Mouse (Mus musculus) Patski (cell line): Measurements from ENCODE around the gene Zmiz1. TPM values are rescaled to one million over a fixed set of nuclear protein-coding genes. Genes with fewer than 3 reads are reported as not detected.

Experiments used
- ATAC-seq: fragments of 100-300 bp; one replicate; pipeline ENCODE4 v1.8.0; 2021
- CTCF ChIA-PET: fragments of 350-600 bp; sonication (Branson Sonifier 250); formaldehyde crosslinking; loops from one replicate; lab custom pipeline; 2022; ENCODE audit warnings: inconsistent platforms; lab: Charles Lee
- POLR2A ChIA-PET: fragments of 350-600 bp; sonication (Branson Sonifier 250); formaldehyde crosslinking; loops from one replicate; lab custom pipeline; 2022; ENCODE audit warnings: antibody characterized with exemption, inconsistent platforms; lab: Charles Lee
- DNase-seq: peaks from one replicate; pipeline ENCODE4 v3.0.0-alpha.2; 2011; ENCODE audit warnings: low read depth, low spot score
- H3K27me3 ChIP-seq: fragments of 371-371 bp; one replicate; pipeline ENCODE4 v1.5.1; 2021
- CTCF ChIP-seq: fragments of 100-300 bp; IDR thresholded peaks from one replicate; pipeline ENCODE4 v1.5.1; 2021
- in situ Hi-C: fragments of 300-500 bp; cut with MboI; formaldehyde crosslinking; loops from 3 replicates; pipeline ENCODE4 v1.11.1; 2018; ENCODE audit warnings: low pct_unique_long_range_greater_than_20kb, mixed read lengths
- polyA plus RNA-seq: library from polyadenylated mRNA; unstranded; gene quantifications from one replicate; pipeline ENCODE4 v1.2.3, GENCODE M21; 2021

Zmiz1 gene
- polyA plus RNA-seq, 1 experiment from 2014 or later, result 55.2 TPM

- ChIA-PET POLR2A (interaction anchor here (0.5 to 1.4 kb wide), 2 partner anchors 15 to 479 kb away, joined by 3 to 4 read pairs; no protein-coding TSS in a partner anchor), CTCF (no interaction called here)
- DNase-seq (no peak), ATAC-seq (no peak)
- TF ChIP-seq CTCF, result no peak
- in situ Hi-C loops, result no loop called here
- no peaks in the 10 kb centered on the region for H3K27me3 ChIP-seq
These were observed 51.4 kb downstream of the Zmiz1 start for GRCm38 (mm10) chr14:25510362-25510761.

GRCm38 (mm10) chr14:25510987-25511386 is 52.0 kb downstream of the Zmiz1 start:
- in situ Hi-C loops, result no loop called here
- ATAC-seq, result no peak
- POLR2A ChIA-PET, result interaction anchor here (1.4 kb wide), 1 partner anchor 15 kb away, joined by 4 read pairs; no protein-coding TSS in a partner anchor

DNA sequence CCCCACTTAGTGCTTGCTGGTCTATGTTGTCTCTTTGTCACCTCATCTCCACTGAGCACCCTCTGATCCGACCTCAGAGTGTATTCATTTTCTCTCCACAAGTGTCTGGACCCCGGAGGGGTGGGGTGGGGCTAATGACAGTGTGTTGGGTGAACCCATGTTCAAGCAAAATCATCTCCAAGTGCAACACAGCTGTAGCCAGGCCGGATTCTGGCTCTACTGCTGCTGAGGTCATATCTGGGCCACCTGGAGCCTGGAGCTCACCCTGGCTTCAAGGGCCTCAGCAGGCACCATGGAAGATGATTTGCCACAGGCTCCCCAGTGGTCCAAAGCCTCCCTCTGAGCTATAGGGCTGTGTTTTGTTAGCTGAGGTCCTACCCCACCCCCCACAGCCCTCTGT is 52.6 kb downstream of the Zmiz1 start:
- H3K27me3 ChIP-seq, result no peaks in the 10 kb centered on the region
- TF ChIP-seq CTCF, result no peak
- CTCF ChIA-PET, result interaction anchor here (0.7 kb wide), 1 partner anchor 54 kb away, joined by 3 read pairs; no protein-coding TSS in a partner anchor
- no peak for DNase-seq
- POLR2A ChIA-PET, result interaction anchor here (1.4 kb wide), 1 partner anchor 16 kb away, joined by 4 read pairs; no protein-coding TSS in a partner anchor
- in situ Hi-C loops, result no loop called here
- ATAC-seq, result no peak

More at GRCm38 (mm10) chr14:25510987-25511386, 52.0 kb downstream of the Zmiz1 start:
- no peak for DNase-seq
- no peak for TF ChIP-seq CTCF
- H3K27me3 ChIP-seq, result no peaks in the 10 kb centered on the region
- CTCF ChIA-PET, result no interaction called here

- DNase-seq (no peak), ATAC-seq (no peak)
- in situ Hi-C loops, result no loop called here
- CTCF ChIA-PET, result interaction anchor here (0.7 kb wide), 1 partner anchor 54 kb away, joined by 3 read pairs; no protein-coding TSS in a partner anchor
- H3K27me3 ChIP-seq, result no peaks in the 10 kb centered on the region
- POLR2A ChIA-PET, result no interaction called here
- no peak for TF ChIP-seq CTCF
These were observed 53.0 kb downstream of the Zmiz1 start for GRCm38 (mm10) chr14:25511967-25512366.

DNA sequence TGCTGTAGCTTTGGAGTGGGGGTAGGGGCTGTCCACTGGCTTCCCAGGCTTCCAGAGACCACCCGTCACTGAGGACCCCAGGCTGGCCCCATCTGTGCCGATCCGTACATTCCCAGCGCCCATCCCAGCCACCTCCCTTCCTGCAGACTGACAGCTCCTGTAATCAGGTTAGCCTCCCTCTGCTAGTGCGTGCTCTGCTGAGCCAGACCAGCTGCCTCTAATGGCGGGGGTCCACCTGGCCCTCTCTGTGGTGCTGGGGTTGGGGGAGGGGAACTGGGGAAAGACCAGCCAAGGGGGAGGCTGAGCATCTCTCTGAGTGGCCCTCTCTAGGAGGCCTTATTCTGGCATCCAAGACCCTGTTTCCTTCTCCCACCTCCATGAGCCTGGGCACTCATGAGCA is 53.8 kb downstream of the Zmiz1 start:
- ChIA-PET POLR2A (no interaction called here), CTCF (no interaction called here)
- in situ Hi-C loops, result no loop called here

GRCm38 (mm10) chr14:25513496-25513895 is 54.5 kb downstream of the Zmiz1 start:
- in situ Hi-C loops, result no loop called here
- TF ChIP-seq CTCF, result no peak
- H3K27me3 ChIP-seq, result no peaks in the 10 kb centered on the region
- POLR2A ChIA-PET, result interaction anchor here (1.1 kb wide), 1 partner anchor 45 kb away, joined by 3 read pairs; no protein-coding TSS in a partner anchor
- ATAC-seq (no peak), DNase-seq (no peak)
- CTCF ChIA-PET, result no interaction called here

More for the DNA sequence above, 53.8 kb downstream of the Zmiz1 start:
- ATAC-seq, result no peak
- no peak for TF ChIP-seq CTCF
- DNase-seq, result no peak
- no peaks in the 10 kb centered on the region for H3K27me3 ChIP-seq

DNA sequence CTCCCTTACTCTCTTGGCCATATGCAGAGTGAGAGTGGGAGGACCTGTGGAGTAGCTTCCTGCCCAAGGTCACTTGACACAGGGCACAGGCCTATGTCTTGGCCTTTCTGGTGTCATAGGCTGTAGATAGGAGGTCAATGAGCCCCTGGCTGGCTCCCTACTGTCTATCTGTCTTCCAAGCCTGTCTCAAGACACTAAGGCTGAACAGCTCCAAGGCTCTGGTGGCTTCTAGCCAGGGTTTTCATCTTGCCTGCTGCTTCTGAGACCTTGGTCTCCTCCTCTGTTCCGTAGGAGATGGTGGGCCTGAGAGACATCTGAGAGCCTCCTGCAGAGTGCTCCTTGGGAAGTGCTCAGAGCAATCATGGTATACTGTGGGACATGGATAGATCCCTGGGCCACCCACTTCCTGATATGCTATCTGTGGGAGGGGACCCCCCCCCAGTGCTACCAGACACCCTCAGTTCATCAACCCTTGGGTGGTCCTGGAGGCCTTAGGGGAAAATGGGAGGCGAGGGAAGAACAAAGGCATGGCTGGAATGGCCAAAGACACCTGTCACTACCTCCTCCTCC is 56.0 kb downstream of the Zmiz1 start:
- no peaks in the 10 kb centered on the region for H3K27me3 ChIP-seq
- ATAC-seq (no peak), DNase-seq (no peak)
- ChIA-PET POLR2A (interaction anchor here (1.4 kb wide), 1 partner anchor 11 kb away, joined by 3 read pairs; no protein-coding TSS in a partner anchor), CTCF (no interaction called here)
- no peak for TF ChIP-seq CTCF
- in situ Hi-C loops, result no loop called here

DNA sequence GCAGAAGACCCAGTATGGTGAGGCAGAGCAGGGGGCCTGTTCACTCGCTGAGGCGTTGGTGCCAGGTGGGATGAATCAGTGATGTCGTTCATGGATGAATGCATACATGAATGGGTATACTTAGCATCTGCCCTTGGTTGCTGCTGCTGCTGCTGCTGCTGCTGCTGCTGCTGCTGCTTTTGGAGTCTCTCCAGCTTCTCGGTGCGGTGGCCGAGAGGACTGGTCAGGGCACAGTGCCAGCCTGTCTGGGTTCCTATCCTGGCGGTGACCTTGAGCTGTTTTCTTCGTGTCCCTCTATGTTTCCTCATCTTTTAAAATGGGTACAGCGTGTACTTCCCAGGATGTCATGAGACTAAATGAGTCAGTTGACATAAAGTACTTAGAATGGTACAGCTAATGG is 56.9 kb downstream of the Zmiz1 start:
- no peak for TF ChIP-seq CTCF

DNA sequence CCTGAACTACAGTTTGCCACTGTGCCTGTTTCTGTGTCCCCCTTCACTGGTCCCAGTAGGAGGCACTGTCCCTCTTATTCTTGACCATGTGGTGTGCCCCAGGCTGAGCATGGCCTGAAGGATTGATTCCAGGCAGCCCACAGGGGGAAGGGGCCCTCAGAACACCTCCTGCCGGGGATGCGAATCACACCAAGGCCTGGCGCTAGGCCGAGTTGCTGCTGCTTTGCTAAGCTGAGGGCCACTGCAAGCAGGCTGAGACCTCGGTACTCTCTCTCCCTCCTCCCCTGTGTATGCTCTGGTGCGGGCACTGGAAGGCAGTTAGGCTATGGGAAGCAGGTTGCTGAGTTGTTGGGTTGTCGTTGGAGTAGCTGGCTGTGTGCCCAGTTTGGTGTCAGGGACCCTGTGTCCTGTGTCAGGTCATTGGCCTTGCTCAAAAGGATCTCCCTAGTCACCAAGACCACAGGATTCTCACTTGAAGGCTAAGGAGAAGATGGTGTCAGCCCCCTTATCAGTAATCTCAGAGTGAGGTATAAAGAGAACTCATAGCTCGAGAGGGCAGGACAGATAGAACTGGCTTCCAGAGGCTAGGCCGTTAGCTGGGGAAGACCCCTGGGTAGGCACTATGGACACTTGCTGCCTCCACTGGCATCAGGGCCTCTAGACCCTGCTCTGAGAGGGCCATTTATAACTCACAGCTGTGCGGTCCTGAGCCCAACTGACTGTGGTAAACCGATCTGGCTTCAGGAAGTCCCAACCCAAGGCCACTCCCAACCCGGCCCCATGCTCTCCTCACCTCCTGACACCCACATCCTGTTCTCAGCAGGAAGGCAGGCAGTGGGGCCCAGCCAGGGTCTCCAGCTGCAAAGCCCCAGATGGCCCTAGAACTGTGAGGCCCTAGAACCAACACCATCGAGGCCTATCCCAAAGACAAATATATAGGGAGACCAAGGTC is 57.9 kb downstream of the Zmiz1 start:
- DNase-seq (no peak), ATAC-seq (no peak)
- in situ Hi-C loops, result no loop called here
- ChIA-PET CTCF (interaction anchor here (0.8 to 2.8 kb wide), 6 partner anchors 16 to 53 kb away, joined by 3 to 13 read pairs (median 4); no protein-coding TSS in a partner anchor), POLR2A (interaction anchor here (1.0 to 1.4 kb wide), 5 partner anchors 13 to 56 kb away, joined by 3 to 7 read pairs (median 3); no protein-coding TSS in a partner anchor)
- no peaks in the 10 kb centered on the region for H3K27me3 ChIP-seq
- no peak for TF ChIP-seq CTCF

More for the DNA sequence above, 56.9 kb downstream of the Zmiz1 start:
- in situ Hi-C loops, result no loop called here
- H3K27me3 ChIP-seq, result no peaks in the 10 kb centered on the region
- CTCF ChIA-PET, result interaction anchor here (1.0 to 2.8 kb wide), 5 partner anchors 16 to 52 kb away, joined by 3 to 13 read pairs (median 4); no protein-coding TSS in a partner anchor
- ATAC-seq (no peak), DNase-seq (no peak)
- POLR2A ChIA-PET, result interaction anchor here (1.0 to 1.4 kb wide), 4 partner anchors 12 to 55 kb away, joined by 3 to 7 read pairs (median 4); no protein-coding TSS in a partner anchor

DNA sequence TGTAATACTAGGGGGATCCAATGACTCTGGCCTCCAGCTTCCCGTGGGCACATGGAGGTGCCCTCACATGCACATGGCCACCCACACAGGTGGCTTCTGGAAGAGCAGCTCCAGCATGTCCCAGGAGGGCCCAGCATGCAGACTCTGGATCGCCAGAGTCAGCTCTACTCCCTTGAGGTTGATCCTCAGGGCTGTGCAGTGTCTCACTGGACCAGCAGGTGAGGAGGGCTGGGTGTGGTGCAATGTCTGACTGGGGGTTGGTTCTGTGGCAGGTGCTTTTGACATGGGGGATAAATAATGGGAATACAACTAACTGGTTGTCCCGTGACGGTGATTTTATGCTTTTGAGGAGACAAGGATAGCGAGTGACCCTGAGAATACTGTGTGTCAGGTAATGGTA is 59.7 kb downstream of the Zmiz1 start:
- ChIA-PET POLR2A (no interaction called here), CTCF (no interaction called here)
- ATAC-seq, result no peak
- in situ Hi-C loops, result no loop called here
- no peak for TF ChIP-seq CTCF
- H3K27me3 ChIP-seq, result no peaks in the 10 kb centered on the region
- DNase-seq, result no peak
